Mouse (Mus musculus): ENCODE data around the gene Tcf15.

GRCm38 (mm10) chr2:152112970-152113369, 30.4 kb upstream of the Tcf15 start:
- no peak for TF ChIP-seq CTCF (IDR thresholded peaks at IDR 0.05; ENCODE audit: borderline replicate concordance, extremely low read depth, insufficient read depth, insufficient read length)
- TF ChIP-seq POLR2A (IDR thresholded peaks at IDR 0.05; ENCODE audit: borderline replicate concordance, extremely low read depth, insufficient read depth, insufficient read length, poor library complexity, severe bottlenecking) = no peak
